Comparison of ENCODE assay signal across 17 mouse cellular contexts in genomic region chr16:32591521-32591920, GRCm38 (mm10).
"Had no signal": no experiment of that assay in that cellular context is flagged by ENCODE, and none has a peak within 500 bp of the region (broad histone marks: within the 10 kb centered on the region; RNA-seq: fewer than 3 reads in every experiment).

No protein-coding gene starts in this region.

- H3K9ac ChIP-seq: neural tube, embryonic 12.5 days; neural tube, embryonic 13.5 days; neural tube, embryonic 15.5 days; stomach, embryonic 15.5 days had no signal

- H3K36me3 ChIP-seq: neural tube, embryonic 12.5 days; neural tube, embryonic 13.5 days; neural tube, embryonic 15.5 days; stomach, embryonic 15.5 days had no signal

- H3K4me2 ChIP-seq: neural tube, embryonic 12.5 days; neural tube, embryonic 13.5 days; neural tube, embryonic 15.5 days; stomach, embryonic 15.5 days had no signal

- H3K9me3 ChIP-seq: neural tube, embryonic 12.5 days; neural tube, embryonic 13.5 days; neural tube, embryonic 15.5 days; stomach, embryonic 15.5 days had no signal

- H3K4me3 ChIP-seq: neural tube, embryonic 12.5 days; neural tube, embryonic 13.5 days; neural tube, embryonic 15.5 days; stomach, embryonic 15.5 days had no signal

- DNase-seq: retina, postnatal 1 day; right cerebral cortex, adult 18-20 months; right cerebral cortex, postnatal 14 days; right cerebral cortex, postnatal 25 days; right cerebral cortex, postnatal 4 days; spleen, adult 18-20 months; thymus, adult 18-20 months; thymus, adult 2 months; thymus, postnatal 14 days; thymus, postnatal 25 days; thymus, postnatal 36 days; thymus, postnatal 4 days had no signal

- H3K27me3 ChIP-seq: neural tube, embryonic 12.5 days; neural tube, embryonic 13.5 days; neural tube, embryonic 15.5 days; stomach, embryonic 15.5 days had no signal

- H3K4me1 ChIP-seq: neural tube, embryonic 12.5 days; neural tube, embryonic 13.5 days; neural tube, embryonic 15.5 days; stomach, embryonic 15.5 days had no signal

- H3K27ac ChIP-seq: neural tube, embryonic 12.5 days; neural tube, embryonic 13.5 days; neural tube, embryonic 15.5 days; stomach, embryonic 15.5 days; stomach, postnatal 0 days had no signal
